Mouse (Mus musculus) forebrain, embryonic 13.5 days (tissue): Measurements from ENCODE around the gene Eif4ebp2. TPM values are rescaled to one million over a fixed set of nuclear protein-coding genes. Genes with fewer than 3 reads are reported as not detected.

Experiments
- polyA plus RNA-seq: library from polyadenylated mRNA; unstranded; fragments of >200 nt; fragmentation: Nextera tagmentation; extraction: Ambion mirVana; gene quantifications from 2 replicates; pipeline ENCODE4 v1.2.1, GENCODE M21; 2015

The Eif4ebp2 gene
- polyA plus RNA-seq, 1 experiment from 2014 or later = 96.4 TPM

Other genes with a start within 250 kb of the Eif4ebp2 start
- 0.13 TPM in 2 replicates for gene Adamts14, start 179.2 kb downstream of the Eif4ebp2 start, polyA plus RNA-seq
- gene Prf1, start 154.8 kb downstream of the Eif4ebp2 start, polyA plus RNA-seq = not detected in 2 replicates
- 13.2 and 16.3 TPM in 2 replicates for gene Pald1, start 69.1 kb downstream of the Eif4ebp2 start, polyA plus RNA-seq
- gene Nodal, start 34.7 kb downstream of the Eif4ebp2 start, polyA plus RNA-seq = 0.08 TPM in 1 of 2 replicates, not detected in the other
- 16.4 and 17.5 TPM in 2 replicates for gene Lrrc20, start 23.1 kb upstream of the Eif4ebp2 start, polyA plus RNA-seq
- 0.24 and 0.36 TPM in 2 replicates for gene Npffr1, start 142.8 kb upstream of the Eif4ebp2 start, polyA plus RNA-seq
- 285 and 287 TPM in 2 replicates for gene Ppa1, start 195.9 kb upstream of the Eif4ebp2 start, polyA plus RNA-seq
- gene Sar1a, start 227.6 kb upstream of the Eif4ebp2 start, polyA plus RNA-seq = 205 and 216 TPM in 2 replicates
- 18.0 and 18.4 TPM in 2 replicates for gene Tysnd1, start 242.9 kb upstream of the Eif4ebp2 start, polyA plus RNA-seq